Mouse (Mus musculus) MN1 (cell line): ENCODE measurements around the gene 1190002N15Rik.

Source experiments
- DNase-seq: peaks from one replicate; pipeline ENCODE4 v3.0.0-alpha.2; 2016; ENCODE audit warnings: low spot score

The 1190002N15Rik gene

DNA sequence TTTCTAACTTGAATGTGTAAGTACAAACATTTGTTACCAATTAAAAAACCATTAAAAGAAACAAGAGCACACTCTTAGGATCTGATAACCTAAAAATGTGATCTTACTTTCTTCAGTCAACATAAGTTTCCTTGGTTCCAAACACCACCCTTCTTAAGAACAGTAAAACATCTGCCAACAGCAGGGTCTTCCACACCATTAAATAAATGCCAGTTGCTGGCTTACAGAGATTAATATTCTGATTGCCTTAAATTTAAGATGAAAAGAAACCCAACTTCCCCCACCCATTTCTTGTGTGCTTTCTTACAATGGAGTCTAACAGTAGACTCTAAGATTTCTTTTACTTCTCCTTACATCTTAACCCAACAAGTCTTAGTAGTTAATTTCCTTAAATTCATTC is 7.9 kb downstream of the 1190002N15Rik start:
- no peak for DNase-seq

GRCm38 (mm10) chr9:94529146-94529746 is 8.6 kb downstream of the 1190002N15Rik start:
- no peak for DNase-seq

GRCm38 (mm10) chr9:94526473-94526872 is 11.4 kb downstream of the 1190002N15Rik start:
- no peak for DNase-seq

GRCm38 (mm10) chr9:94512246-94512645 is 25.6 kb downstream of the 1190002N15Rik start:
- DNase-seq, result no peak

- DNase-seq, result no peak
Measured at GRCm38 (mm10) chr9:94511139-94511538, 26.7 kb downstream of the 1190002N15Rik start.

- no peak for DNase-seq
Measured at GRCm38 (mm10) chr9:94506980-94507379, 30.9 kb downstream of the 1190002N15Rik start.

GRCm38 (mm10) chr9:94491467-94491866 is 46.4 kb downstream of the 1190002N15Rik start:
- no peak for DNase-seq

- DNase-seq, result no peak
Measured at GRCm38 (mm10) chr9:94487976-94488375, 49.9 kb downstream of the 1190002N15Rik start.

- no peak for DNase-seq
Measured at GRCm38 (mm10) chr9:94483291-94483879, 54.5 kb downstream of the 1190002N15Rik start.

DNA sequence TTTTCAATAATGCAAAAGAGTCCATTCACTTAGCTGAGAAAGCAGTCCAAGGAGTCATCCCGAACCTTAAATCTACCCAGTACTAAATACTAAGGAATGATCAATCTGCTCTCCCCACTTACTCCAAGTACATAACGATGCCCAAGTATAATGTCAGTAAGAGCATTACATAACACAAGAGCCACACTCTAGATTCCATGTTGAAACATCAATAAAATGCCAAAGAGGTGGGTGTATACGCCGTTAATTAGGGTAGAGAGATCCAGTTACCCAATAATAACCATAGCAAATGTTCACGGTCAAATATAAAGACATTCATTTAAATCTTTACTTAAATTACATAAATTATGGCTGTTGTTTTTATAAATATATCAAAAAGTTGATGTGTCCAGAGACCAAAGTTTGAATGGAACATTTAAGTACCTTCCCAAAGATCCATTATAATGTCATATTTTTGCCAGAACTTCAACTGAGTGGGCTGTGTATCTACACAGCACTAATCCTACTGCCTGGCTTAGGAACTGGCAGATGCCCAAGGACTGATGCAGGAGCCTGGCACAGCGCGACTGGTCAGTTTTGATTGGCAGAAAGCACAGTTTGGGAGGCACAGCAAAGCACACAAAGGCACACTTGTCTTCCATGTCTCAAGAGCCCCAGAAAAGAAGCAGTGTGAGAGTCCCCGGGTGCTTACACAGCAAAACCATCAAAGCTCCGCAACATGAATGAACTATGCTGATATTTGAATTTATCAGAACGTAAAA is 55.5 kb downstream of the 1190002N15Rik start:
- DNase-seq, result no peak

- no peak for DNase-seq
Measured at GRCm38 (mm10) chr9:94481057-94481456, 56.8 kb downstream of the 1190002N15Rik start.

DNA sequence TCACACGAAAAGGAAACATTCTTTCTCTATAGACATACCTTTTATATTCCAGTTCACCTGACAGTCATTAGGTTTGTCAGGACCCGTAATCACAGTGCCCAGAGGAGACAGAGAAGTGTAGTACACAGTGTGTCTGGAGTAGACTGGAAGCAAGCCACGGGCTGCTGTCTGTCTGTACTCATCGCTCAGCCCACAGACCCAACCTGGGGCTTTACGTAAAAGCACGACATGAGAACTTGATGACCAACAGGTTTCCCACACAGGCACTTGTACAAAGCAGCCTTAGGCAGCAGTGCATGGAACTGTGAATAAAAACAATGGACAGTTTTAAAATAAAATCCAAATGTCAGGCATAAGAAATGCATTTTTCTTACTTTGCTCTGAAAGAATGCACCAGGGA is 58.5 kb downstream of the 1190002N15Rik start:
- DNase-seq, result no peak

DNA sequence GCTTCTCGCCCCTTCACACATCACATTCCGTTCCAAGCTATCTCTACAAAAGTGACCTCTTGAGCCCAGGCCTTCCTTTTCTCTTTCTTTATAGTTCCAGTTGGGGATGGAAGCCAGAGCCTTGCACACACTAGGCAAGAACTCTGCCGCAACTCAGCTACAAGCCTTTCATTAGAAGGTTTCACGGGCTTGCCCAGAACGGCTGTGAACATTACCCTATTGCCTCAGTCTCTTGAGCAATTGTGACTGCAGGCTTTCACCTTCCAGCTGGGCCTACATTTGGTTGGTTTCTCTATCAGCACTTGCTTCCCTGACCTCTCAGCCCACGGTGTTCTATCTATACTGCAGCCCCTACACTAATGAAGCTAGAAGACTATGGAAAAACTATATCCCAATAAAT is 58.9 kb downstream of the 1190002N15Rik start:
- no peak for DNase-seq

DNA sequence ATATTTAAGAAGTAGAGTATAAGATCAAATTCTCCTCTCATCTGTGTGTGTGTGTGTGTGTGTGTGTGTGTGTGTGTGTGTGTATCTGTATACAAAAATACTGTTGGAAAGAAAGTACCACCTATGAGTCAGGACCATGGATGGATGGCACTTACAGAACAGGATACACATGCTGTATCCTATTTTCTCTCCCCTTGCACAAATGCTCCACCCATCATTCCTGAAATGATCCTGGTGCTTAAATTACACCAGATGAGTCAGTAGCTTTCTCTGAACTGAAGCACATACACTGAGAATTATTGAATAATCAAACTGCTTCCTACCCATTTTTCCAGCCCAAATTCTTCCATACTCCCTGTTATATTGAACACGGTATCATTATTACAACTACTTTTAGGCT is 61.9 kb downstream of the 1190002N15Rik start:
- DNase-seq, result no peak

GRCm38 (mm10) chr9:94473898-94474297 is 64.0 kb downstream of the 1190002N15Rik start:
- no peak for DNase-seq

DNA sequence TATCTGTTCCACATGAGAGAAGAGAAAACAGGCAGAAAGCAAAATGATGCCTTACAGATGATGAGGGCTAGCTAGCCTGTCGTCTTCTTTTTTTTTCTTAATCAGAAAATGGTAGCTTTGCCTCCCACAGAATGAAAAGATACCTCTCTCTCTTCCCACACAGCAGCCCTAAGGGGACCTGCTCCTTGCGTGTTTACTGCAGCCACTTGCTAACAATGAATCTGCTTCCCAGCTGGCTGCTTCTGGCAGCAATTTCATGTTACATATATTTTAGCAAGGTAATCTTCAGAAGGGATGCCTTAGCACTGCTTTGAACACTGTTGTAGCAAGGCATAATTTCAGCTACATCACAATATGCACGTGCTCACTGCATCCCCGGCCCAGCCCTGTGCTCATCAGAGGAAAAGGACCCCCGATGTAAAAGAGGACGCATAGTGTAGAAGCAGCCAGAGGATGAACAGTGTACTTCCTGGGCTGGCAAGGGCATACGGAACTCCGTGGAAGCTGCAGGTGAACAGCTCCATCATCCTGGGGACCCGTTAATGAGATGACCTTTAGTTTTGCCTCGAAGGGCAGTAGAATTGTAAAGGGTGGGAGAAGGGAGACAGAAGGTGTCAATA is 64.8 kb downstream of the 1190002N15Rik start:
- DNase-seq, result no peak

GRCm38 (mm10) chr9:94471485-94471884 is 66.4 kb downstream of the 1190002N15Rik start:
- no peak for DNase-seq
